Mouse (Mus musculus) forebrain, postnatal 0 days (tissue): ENCODE measurements around the gene St6galnac1. TPM values are rescaled to one million over a fixed set of nuclear protein-coding genes. Genes with fewer than 3 reads are reported as not detected.
"Not testable (repeated sequence)": the region's sequence is repeated elsewhere in the genome, so short reads cannot be mapped to it uniquely, and the experiment has no call there.

Experiments
- ATAC-seq: fragments of 200-750 bp; cut with Nextera tagmentation; 2 replicates; pipeline ENCODE4 v1.8.0; 2017; ENCODE audit warnings: mild to moderate bottlenecking, moderate library complexity
- DNase-seq: peaks from one replicate; pipeline ENCODE4 v3.0.0-alpha.2; 2015
- H3K27ac ChIP-seq: fragments of 300-500 bp; sonication (generic); 2 replicates; pipeline ENCODE4 v1.5.1; 2014; ENCODE audit warnings: low read depth, mild to moderate bottlenecking, antibody characterized with exemption, low read length, moderate library complexity, mixed read lengths
- H3K27me3 ChIP-seq: fragments of 300-500 bp; sonication (generic); 2 replicates; pipeline ENCODE4 v1.6.1; 2014; ENCODE audit warnings: mild to moderate bottlenecking, low read length, mixed read lengths; ENCODE audit not compliant: insufficient read depth
- H3K36me3 ChIP-seq: fragments of 300-500 bp; sonication (generic); 2 replicates; pipeline ENCODE4 v1.6.1; 2014; ENCODE audit warnings: mild to moderate bottlenecking, moderate library complexity; ENCODE audit not compliant: insufficient read depth
- H3K4me1 ChIP-seq: fragments of 300-500 bp; sonication (generic); 2 replicates; pipeline ENCODE4 v1.6.1; 2014; ENCODE audit warnings: antibody characterized with exemption; ENCODE audit not compliant: insufficient read depth
- H3K4me2 ChIP-seq: fragments of 300-500 bp; sonication (generic); 2 replicates; pipeline ENCODE4 v1.6.1; 2014; ENCODE audit warnings: low read depth, mild to moderate bottlenecking, moderate library complexity
- H3K4me3 ChIP-seq: fragments of 300-500 bp; sonication (generic); 2 replicates; pipeline ENCODE4 v1.5.1; 2014; ENCODE audit warnings: low read depth, low read length, mixed read lengths
- H3K9ac ChIP-seq: fragments of 300-500 bp; sonication (generic); 2 replicates; pipeline ENCODE4 v1.6.1; 2014; ENCODE audit warnings: mild to moderate bottlenecking
- H3K9me3 ChIP-seq: fragments of 300-500 bp; sonication (generic); 2 replicates; pipeline ENCODE4 v1.6.1; 2016; ENCODE audit warnings: low read length
- CTCF ChIP-seq: sonication (generic); IDR thresholded peaks from 2 replicates; pipeline ENCODE4 v1.5.1; 2016; ENCODE audit warnings: antibody characterized with exemption, control low read depth, low read depth
- WGBS: fragments of 180-500 bp; shearing (Covaris S2); extraction: QIAGEN DNeasy Blood & Tissue Kit; methylation state at CpG from one replicate; pipeline ENCODE4 v1.1.7; 2014; 5-methylcytosine and 5-hydroxymethylcytosine counted together
- polyA plus RNA-seq: library from polyadenylated mRNA; unstranded; fragments of >200 nt; fragmentation: Nextera tagmentation; extraction: Ambion mirVana; gene quantifications from 2 replicates; pipeline ENCODE4 v1.2.1, GENCODE M21; 2015
- total RNA-seq: library from RNA; depleted of rRNA; stranded (reverse); fragments of >200 nt; gene quantifications from 2 replicates; pipeline ENCODE4 v1.2.3, GENCODE M21; 2014

Gene St6galnac1
- total and polyA plus RNA-seq, 2 experiments from 2014 or later: not detected

DNA sequence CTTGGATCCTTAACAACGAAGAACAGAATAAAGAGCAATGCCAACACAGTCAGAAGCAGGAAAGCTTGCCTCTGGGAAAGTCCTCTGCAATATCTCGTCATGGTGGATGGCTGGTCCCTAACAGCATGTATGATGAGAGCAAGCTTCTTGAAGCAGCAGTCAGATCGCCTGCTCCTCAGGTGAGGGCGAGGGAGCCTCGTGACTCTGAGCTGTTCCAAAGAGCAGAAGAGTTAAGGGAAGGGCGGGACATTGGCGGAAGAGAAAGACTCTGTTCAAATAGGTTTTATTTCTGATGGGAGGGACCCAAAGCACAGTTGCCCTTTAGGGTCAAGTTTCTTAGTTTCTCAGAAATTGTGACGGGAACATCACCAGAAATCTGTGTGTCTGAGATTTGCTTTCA, 25.6 kb downstream of the St6galnac1 start:
- Histone ChIP-seq H3K9me3 (no peaks in the 10 kb centered on the region), H3K27me3 (no peaks in the 10 kb centered on the region), H3K4me1 (no peaks in the 10 kb centered on the region), H3K4me3 (no peak overlapping the region), H3K36me3 (no peaks in the 10 kb centered on the region), H3K4me2 (no peak overlapping the region), H3K9ac (no peak overlapping the region), H3K27ac (no peak overlapping the region)
- 85% methylated on average over 8 of the region's 8 CpGs for WGBS
- no peak for TF ChIP-seq CTCF
- ATAC-seq (no peak), DNase-seq (no peak)

DNA sequence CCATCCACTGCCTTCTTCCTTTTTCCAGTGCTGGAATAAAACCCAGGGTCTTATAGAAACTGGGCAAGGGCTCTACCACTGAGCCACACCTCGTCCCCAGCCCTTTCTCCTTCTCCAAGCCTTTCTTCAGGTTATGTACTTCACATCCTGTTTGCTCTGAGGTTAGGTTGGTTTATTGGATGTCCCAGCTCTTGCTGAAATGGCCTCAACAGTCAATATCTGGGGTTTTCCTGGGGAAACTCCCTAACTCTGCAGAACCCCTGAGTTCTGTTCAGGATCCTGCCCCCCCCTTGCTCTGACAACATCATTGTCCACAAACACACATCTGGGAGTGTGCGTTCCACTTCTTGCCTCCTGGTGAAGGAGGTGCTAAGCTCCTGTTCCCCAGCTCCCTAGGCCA, 26.6 kb downstream of the St6galnac1 start:
- 68% methylated on average over 2 of the region's 2 CpGs for WGBS
- not testable (repeated sequence) for ATAC-seq, H3K4me3 ChIP-seq, H3K9me3 ChIP-seq, H3K27ac ChIP-seq, DNase-seq, H3K9ac ChIP-seq, H3K4me2 ChIP-seq, H3K36me3 ChIP-seq, H3K4me1 ChIP-seq, H3K27me3 ChIP-seq

DNA sequence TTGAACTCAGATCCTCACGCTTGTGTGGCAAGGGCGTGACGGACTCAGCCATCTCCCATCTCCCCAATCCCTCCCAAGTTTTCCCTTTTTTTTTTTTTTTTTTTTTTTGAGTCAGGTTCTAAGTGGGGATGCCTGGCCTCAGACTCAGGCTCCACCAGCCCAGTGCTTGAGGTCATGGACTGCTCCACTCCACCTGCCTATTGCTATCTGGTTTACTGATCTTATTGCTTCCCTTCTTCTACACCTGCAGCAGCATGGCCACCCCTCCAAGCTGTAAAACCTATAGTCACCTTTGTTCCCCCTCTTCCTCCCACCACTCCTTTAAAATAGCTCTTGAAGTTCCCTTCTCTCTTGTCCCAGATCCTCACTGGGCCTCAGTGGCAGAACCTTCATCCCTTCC, 28.5 kb downstream of the St6galnac1 start:
- ATAC-seq, DNase-seq: not testable (repeated sequence)

DNA sequence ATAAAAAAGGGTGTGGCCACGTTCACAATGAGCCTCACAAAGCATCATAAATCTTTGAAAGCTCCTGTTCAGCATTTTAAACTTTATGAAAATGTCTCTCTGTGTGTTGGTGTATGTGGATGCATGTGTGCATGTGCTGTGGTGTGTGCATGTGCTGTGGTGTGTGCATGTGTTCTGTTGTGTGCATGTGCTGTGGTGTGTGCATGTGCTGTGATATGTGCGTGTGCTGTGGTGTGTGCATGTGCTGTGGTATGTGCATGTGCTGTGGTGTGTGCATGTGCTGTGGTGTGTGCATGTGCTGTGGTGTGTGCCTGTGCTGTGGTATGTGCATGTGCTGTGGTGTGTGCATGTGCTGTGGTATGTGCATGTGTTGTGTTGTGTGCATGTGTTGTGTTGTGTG, 29.9 kb downstream of the St6galnac1 start:
- H3K4me1 ChIP-seq, H3K27ac ChIP-seq, ATAC-seq, H3K9ac ChIP-seq, H3K9me3 ChIP-seq, DNase-seq, H3K36me3 ChIP-seq, H3K4me2 ChIP-seq, H3K27me3 ChIP-seq, H3K4me3 ChIP-seq: not testable (repeated sequence)
- WGBS: 72% methylated on average over 2 of the region's 2 CpGs

More for the DNA sequence above, 28.5 kb downstream of the St6galnac1 start:
- H3K4me3 ChIP-seq, H3K27me3 ChIP-seq, H3K4me2 ChIP-seq, H3K27ac ChIP-seq, H3K9ac ChIP-seq, H3K36me3 ChIP-seq, H3K4me1 ChIP-seq, H3K9me3 ChIP-seq: not testable (repeated sequence)
- 88% methylated on average over 3 of the region's 3 CpGs for WGBS

DNA sequence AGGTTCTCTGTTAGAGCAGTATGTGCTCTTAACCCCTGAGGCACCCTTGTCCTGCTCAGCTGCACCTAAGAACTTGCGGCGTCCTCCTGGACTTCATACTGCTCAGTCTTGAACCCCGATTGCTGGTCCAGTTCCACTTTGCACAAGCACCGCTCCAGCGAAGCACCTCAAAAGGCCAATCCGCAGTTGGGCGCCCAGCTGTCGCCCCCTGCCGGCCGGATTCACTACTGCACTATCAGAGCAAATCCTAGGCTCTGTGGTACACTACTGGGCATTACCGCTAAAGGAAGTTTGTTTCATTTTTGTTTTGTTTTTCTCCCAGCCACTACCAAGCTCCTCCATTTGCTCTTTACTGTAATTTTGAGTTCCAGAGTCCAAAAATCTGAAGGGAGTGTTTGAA, 36.9 kb downstream of the St6galnac1 start:
- DNase-seq (no peak), ATAC-seq (no peak)
- 0 out of 2 replicates have a peak, but pooled peaks cover 4% of the 10 kb centered on the region for H3K9me3 ChIP-seq
- no peak overlapping the region for H3K4me2 ChIP-seq
- no peaks in the 10 kb centered on the region for H3K4me1 ChIP-seq
- WGBS: 44% methylated on average over 11 of the region's 11 CpGs
- no peak overlapping the region for H3K4me3 ChIP-seq
- H3K9ac ChIP-seq: no peak overlapping the region
- H3K27ac ChIP-seq: no peak overlapping the region
- no peaks in the 10 kb centered on the region for H3K27me3 ChIP-seq
- H3K36me3 ChIP-seq: no peaks in the 10 kb centered on the region
- peak; percentile 45 for TF ChIP-seq CTCF

DNA sequence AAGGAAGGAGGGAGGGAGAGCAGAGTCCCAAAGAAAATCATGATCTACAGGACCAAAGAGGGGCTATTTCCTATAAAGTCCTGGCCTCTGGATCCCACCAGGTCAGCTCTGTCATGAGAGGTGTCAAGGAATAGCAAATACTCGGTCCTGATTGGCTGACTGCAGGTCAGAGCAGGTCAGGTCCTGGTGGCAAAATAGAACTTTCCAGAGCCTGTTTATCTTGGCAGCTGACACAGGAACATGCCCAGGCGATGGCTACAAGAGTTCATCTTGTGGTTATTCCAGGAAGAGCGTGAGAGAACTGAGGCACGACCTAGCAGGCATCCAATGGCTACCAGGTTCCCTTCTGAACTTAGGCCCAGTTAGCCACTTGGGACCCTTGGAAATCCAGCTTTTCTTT, 42.8 kb downstream of the St6galnac1 start:
- H3K4me3 ChIP-seq: no peak overlapping the region
- ATAC-seq: no peak
- H3K4me2 ChIP-seq: no peak overlapping the region
- H3K9ac ChIP-seq: no peak overlapping the region
- H3K36me3 ChIP-seq: no peaks in the 10 kb centered on the region
- TF ChIP-seq CTCF: no peak
- WGBS: 98% methylated on average over 4 of the region's 4 CpGs
- no peaks in the 10 kb centered on the region for H3K4me1 ChIP-seq
- DNase-seq: no peak
- H3K27ac ChIP-seq: no peak overlapping the region
- 0 out of 2 replicates have a peak, but pooled peaks cover 4% of the 10 kb centered on the region for H3K9me3 ChIP-seq
- H3K27me3 ChIP-seq: no peaks in the 10 kb centered on the region

DNA sequence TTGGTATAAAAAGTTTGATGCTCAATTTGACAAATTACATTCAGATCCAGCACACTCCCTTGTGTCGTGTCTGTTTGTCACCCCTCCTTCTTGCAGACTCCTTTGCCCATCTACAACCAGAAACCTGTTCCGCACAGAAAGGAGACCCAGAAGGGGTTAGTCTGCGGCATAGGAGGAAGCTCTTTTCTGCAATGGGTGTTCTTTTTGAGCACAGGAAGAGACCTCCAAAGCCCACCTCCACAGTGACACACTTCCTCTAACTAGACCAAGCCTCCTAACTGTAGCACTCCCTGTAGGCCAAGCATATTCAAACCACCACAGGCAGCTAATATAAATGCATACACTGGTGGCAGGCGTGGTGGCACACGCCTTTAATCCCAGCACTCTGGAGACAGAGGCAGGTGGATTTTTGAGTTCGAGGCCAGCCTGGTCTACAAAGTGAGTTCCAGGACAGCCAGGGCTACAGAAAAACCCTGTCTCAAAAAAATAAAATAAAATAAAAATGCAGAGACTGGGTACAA, 44.2 kb downstream of the St6galnac1 start:
- H3K4me2 ChIP-seq, DNase-seq, H3K27ac ChIP-seq, ATAC-seq, H3K36me3 ChIP-seq, H3K9me3 ChIP-seq, H3K9ac ChIP-seq, H3K4me3 ChIP-seq, H3K27me3 ChIP-seq, H3K4me1 ChIP-seq: not testable (repeated sequence)
- WGBS: 94% methylated on average over 6 of the region's 6 CpGs
